Mouse (Mus musculus): ENCODE results near the gene Usp37. TPM values are rescaled to one million over a fixed set of nuclear protein-coding genes. Genes with fewer than 3 reads are reported as not detected.

Usp37 gene
- polyA plus RNA-seq, 1 experiment from 2014 or later = 28.8 TPM

MicroRNA genes within 50 kb of the gene (microRNA counts, 519-probe panel; counts per million panel counts)
- microRNA mmu-miR-26b = 5,063 counts per million, percentile 44 among the panel's probes with 10 or more counts

Small RNA genes lying within 50 kb of the gene (microRNA-seq; reads per million reads assigned to microRNA genes)
- gene Gm25035 (ENCODE audit: borderline number of aligned reads) (not detected), gene Mir26b (ENCODE audit: borderline number of aligned reads) (27,067 reads per million, percentile 99 among the genes with 10 or more reads in this experiment)

Other genes starting within 250 kb of the Usp37 start
- gene Tmbim1, start 238.7 kb downstream of the Usp37 start, polyA plus RNA-seq (2014; fragmentation: Nextera tagmentation; extraction: Ambion mirVana) = 21.7 and 22.9 TPM in 2 replicates
- gene Catip, start 182.2 kb downstream of the Usp37 start, polyA plus RNA-seq (2014; fragmentation: Nextera tagmentation; extraction: Ambion mirVana) = 0.21 TPM in 1 of 2 replicates, not detected in the other
- gene Slc11a1, start 169.1 kb downstream of the Usp37 start, polyA plus RNA-seq (2014; fragmentation: Nextera tagmentation; extraction: Ambion mirVana) = 10.0 and 10.4 TPM in 2 replicates
- gene Ctdsp1, start 152.8 kb downstream of the Usp37 start, polyA plus RNA-seq (2014; fragmentation: Nextera tagmentation; extraction: Ambion mirVana) = 65.2 and 71.1 TPM in 2 replicates
- gene Vil1, start 134.9 kb downstream of the Usp37 start, polyA plus RNA-seq (2014; fragmentation: Nextera tagmentation; extraction: Ambion mirVana) = 0.88 and 0.94 TPM in 2 replicates
- 88.5 and 90.8 TPM in 2 replicates for gene Cnot9, start 38.2 kb downstream of the Usp37 start, polyA plus RNA-seq (2014; fragmentation: Nextera tagmentation; extraction: Ambion mirVana)
- 0.10 TPM in 1 of 2 replicates, not detected in the other for gene Plcd4, start 1.4 kb downstream of the Usp37 start, polyA plus RNA-seq (2014; fragmentation: Nextera tagmentation; extraction: Ambion mirVana)
- 6.5 and 8.1 TPM in 2 replicates for gene Zfp142, start 44.0 kb upstream of the Usp37 start, polyA plus RNA-seq (2014; fragmentation: Nextera tagmentation; extraction: Ambion mirVana)
- gene Bcs1l, start 44.0 kb upstream of the Usp37 start, polyA plus RNA-seq (2014; fragmentation: Nextera tagmentation; extraction: Ambion mirVana) = 25.7 and 26.4 TPM in 2 replicates
- 6.0 and 8.1 TPM in 2 replicates for gene Rnf25, start 57.1 kb upstream of the Usp37 start, polyA plus RNA-seq (2014; fragmentation: Nextera tagmentation; extraction: Ambion mirVana)
- 3.0 and 3.2 TPM in 2 replicates for gene Stk36, start 57.2 kb upstream of the Usp37 start, polyA plus RNA-seq (2014; fragmentation: Nextera tagmentation; extraction: Ambion mirVana)
- gene Ttll4, start 117.5 kb upstream of the Usp37 start, polyA plus RNA-seq (2014; fragmentation: Nextera tagmentation; extraction: Ambion mirVana) = 31.5 and 35.0 TPM in 2 replicates
- gene Cyp27a1, start 169.3 kb upstream of the Usp37 start, polyA plus RNA-seq (2014; fragmentation: Nextera tagmentation; extraction: Ambion mirVana) = 2.7 and 4.0 TPM in 2 replicates
- not detected in 2 replicates for gene Prkag3, start 204.9 kb upstream of the Usp37 start, polyA plus RNA-seq (2014; fragmentation: Nextera tagmentation; extraction: Ambion mirVana)
- 1.5 and 2.4 TPM in 2 replicates for gene Wnt6, start 227.6 kb upstream of the Usp37 start, polyA plus RNA-seq (2014; fragmentation: Nextera tagmentation; extraction: Ambion mirVana)
- 0.10 and 0.22 TPM in 2 replicates for gene Wnt10a, start 247.2 kb upstream of the Usp37 start, polyA plus RNA-seq (2014; fragmentation: Nextera tagmentation; extraction: Ambion mirVana)